Mouse (Mus musculus) v-Abl transformed pro-B cells (cell line): ENCODE measurements around the gene Zc3hav1.

Source experiments
- in situ Hi-C, 2 experiments: fragments of 400-800 bp; cut with MboI; formaldehyde crosslinking; loops; one replicate each; pipeline ENCODE4 v1.15.1; 2025; ENCODE audit not compliant: unreplicated experiment in 2 of 2

The Zc3hav1 gene

GRCm38 (mm10) chr6:38353181-38353580, 1.2 kb downstream of the Zc3hav1 start:
- in situ Hi-C loops, result no loop called here

DNA sequence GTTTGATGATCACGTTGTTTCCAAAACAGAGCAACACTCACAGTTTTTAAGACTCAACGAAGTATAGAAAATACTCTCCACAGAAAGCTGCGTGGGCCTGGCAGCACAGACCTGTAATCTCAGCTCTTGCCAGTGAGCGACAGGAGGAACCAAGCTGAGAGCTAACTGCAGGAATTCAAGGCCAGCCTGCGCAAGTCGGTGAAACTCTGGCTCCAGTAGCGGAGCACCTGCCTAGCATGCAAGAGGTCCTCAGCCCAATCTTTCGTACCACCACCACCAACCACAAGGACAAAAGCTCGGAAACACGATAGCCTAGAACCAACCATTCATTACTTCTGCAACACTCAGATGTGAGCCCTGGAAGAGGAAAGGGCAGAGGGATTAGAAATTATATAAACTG, 2.0 kb downstream of the Zc3hav1 start:
- in situ Hi-C loops, result no loop called here

DNA sequence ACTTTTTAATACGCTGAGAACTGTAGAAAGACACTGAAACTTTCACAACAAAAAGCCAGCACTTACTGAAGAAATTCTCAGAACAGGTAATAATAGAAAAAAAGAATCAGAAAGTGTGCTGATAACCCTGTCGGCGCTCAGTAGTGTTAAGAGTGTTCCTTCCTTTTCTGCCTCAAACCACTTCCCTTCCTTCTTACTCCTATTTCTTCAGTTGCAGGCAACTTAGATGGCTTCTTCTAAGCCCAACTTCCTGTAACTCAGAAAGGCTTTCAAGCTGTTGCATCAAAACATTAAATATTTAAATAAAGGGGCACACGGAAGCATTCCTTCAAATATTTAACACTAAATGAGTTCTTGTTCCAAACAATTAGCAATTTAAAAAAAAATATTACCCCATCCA, 2.5 kb downstream of the Zc3hav1 start:
- in situ Hi-C loops, result no loop called here

DNA sequence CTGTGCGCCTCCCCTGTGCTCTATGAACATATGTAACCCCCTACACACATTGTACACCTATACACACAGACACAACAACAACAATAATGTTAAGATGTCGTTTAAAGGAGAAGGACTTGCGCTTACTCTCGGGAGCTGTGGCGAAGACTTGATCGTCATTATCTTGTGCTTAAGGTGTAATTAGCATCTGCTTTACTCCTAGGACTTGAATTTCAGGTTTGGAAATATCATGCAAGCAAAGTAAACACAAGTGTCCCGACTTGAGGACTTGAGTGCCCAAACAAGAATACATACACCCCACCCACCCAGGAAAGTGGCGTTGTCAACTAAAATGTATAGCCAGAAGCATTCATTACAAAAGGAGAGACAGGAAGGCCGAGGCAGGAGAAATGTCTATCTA, 4.6 kb downstream of the Zc3hav1 start:
- in situ Hi-C loops, result no loop called here

- in situ Hi-C loops, result no loop called here
Measured at GRCm38 (mm10) chr6:38348811-38349453, 5.5 kb downstream of the Zc3hav1 start.

DNA sequence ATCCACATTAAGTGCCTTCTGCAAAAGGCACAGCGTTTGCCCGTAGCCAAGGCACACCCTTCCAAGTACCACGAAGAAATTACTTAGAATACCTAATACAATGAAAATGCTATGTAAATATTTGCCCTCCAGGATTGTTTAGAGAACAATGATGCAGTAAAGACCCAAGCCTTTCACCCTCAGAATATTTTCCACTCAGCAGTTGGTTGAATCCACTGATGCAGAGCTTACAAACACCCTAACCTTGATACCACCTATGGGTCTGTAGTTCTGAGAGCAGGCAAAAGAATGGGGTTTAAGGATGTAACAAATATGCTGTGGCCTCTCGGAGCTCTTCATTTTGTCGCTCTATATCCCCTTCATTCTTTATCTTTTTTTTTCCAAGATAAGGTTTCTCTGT, 6.5 kb downstream of the Zc3hav1 start:
- in situ Hi-C loops, result no loop called here

- in situ Hi-C loops, result no loop called here
Measured at GRCm38 (mm10) chr6:38345796-38346195, 8.6 kb downstream of the Zc3hav1 start.

GRCm38 (mm10) chr6:38344006-38344670, 10.3 kb downstream of the Zc3hav1 start:
- in situ Hi-C loops, result no loop called here

DNA sequence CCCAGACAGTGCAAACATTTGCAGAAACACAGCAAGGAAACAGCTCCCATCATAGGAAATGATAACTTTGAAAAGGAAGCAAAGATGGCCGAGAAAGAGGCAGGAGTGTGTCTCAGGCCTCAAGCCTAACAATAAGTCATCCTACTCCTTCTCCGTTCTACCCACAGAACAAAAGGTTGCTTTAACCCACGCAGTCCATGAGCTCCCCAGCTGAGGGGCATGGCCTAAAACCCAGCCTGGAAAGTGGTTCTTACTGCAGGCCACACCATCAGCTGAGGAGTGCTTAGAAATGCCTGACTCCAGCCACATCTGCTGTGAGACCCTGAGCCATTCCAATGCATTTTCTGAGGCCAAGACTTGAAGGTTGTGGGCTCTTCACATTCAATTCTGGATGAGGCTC, 10.8 kb downstream of the Zc3hav1 start:
- in situ Hi-C loops, result no loop called here

- in situ Hi-C loops, result no loop called here
Measured at GRCm38 (mm10) chr6:38342666-38342992, 11.8 kb downstream of the Zc3hav1 start.

GRCm38 (mm10) chr6:38341751-38342665, 12.4 kb downstream of the Zc3hav1 start:
- in situ Hi-C loops, result no loop called here

GRCm38 (mm10) chr6:38339078-38339477, 15.3 kb downstream of the Zc3hav1 start:
- in situ Hi-C loops, result no loop called here

GRCm38 (mm10) chr6:38337951-38338350, 16.5 kb downstream of the Zc3hav1 start:
- in situ Hi-C loops, result no loop called here

- in situ Hi-C loops, result no loop called here
Measured at GRCm38 (mm10) chr6:38337166-38337705, 17.2 kb downstream of the Zc3hav1 start.

- in situ Hi-C loops, result no loop called here
Measured at GRCm38 (mm10) chr6:38335264-38335663, 19.1 kb downstream of the Zc3hav1 start.

- in situ Hi-C loops, result loop anchor here in 1 of 2 experiments (10.0 kb wide), 1 partner anchor 162 kb away; no protein-coding TSS in a partner anchor
Measured at GRCm38 (mm10) chr6:38326596-38326995, 27.8 kb downstream of the Zc3hav1 start.

- in situ Hi-C loops, result loop anchor here (10.0 to 25.0 kb wide), 4 partner anchors 156 to 1258 kb away; no protein-coding TSS in a partner anchor
Measured at GRCm38 (mm10) chr6:38320621-38321020, 33.8 kb downstream of the Zc3hav1 start.

- in situ Hi-C loops, result loop anchor here (25.0 kb wide), 3 partner anchors 154 to 1254 kb away; no protein-coding TSS in a partner anchor
Measured at GRCm38 (mm10) chr6:38316050-38316449, 38.4 kb downstream of the Zc3hav1 start.

- in situ Hi-C loops, result loop anchor here (25.0 kb wide), 3 partner anchors 147 to 1247 kb away; no protein-coding TSS in a partner anchor
Measured at GRCm38 (mm10) chr6:38309741-38310140, 44.7 kb downstream of the Zc3hav1 start.

- in situ Hi-C loops, result loop anchor here (25.0 kb wide), 3 partner anchors 143 to 1243 kb away; no protein-coding TSS in a partner anchor
Measured at GRCm38 (mm10) chr6:38304981-38305380, 49.4 kb downstream of the Zc3hav1 start.
